24 mouse cellular contexts compared by ENCODE assay signal in the genomic region with DNA sequence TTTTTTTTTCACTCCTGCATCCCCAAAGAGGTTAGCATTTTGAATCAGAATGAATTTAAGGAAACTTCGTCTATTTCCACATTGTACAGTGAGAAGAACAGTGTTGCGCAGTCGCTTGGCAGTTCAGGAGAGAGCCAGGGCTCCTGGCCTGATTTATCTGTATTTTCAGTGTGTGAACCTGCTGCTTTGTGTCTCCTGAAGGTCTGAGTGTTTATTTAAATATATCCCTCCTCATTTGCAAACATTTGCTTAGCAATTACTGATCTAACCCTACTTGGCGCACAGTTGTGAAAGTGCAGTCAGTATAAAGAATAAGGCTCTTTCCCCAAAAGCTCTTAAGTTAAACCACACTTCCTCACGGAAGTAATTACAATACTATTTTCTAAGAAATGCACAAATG.
"Had no signal": no experiment of that assay in that cellular context is flagged by ENCODE, and none has a peak within 500 bp of the region (broad histone marks: within the 10 kb centered on the region; RNA-seq: fewer than 3 reads in every experiment).

No protein-coding gene starts in this region.

- H3K27ac ChIP-seq: heart, embryonic 10.5 days; hindbrain, embryonic 10.5 days; hindbrain, embryonic 12.5 days; hindbrain, embryonic 14.5 days; intestine, embryonic 15.5 days; layer of hippocampus, adult 2 months; left cerebral cortex, adult 2 months; limb, embryonic 10.5 days; limb, embryonic 12.5 days had no signal

- H3K4me1 ChIP-seq: hindbrain, embryonic 10.5 days; hindbrain, embryonic 12.5 days; intestine, embryonic 15.5 days; limb, embryonic 10.5 days; limb, embryonic 12.5 days had no signal

- DNase-seq: forebrain, postnatal 0 days; gastrocnemius, postnatal 14 days; gastrocnemius, postnatal 36 days; heart, adult 18-20 months; heart, postnatal 10 days; heart, postnatal 4 days; kidney, adult 18-20 months; kidney, adult 8-10 months; kidney, postnatal 10 days; kidney, postnatal 25 days; kidney, postnatal 4 days had no signal

- H3K9me3 ChIP-seq: heart, embryonic 10.5 days; heart, embryonic 12.5 days; hindbrain, embryonic 10.5 days; hindbrain, embryonic 12.5 days; intestine, embryonic 15.5 days; limb, embryonic 10.5 days; limb, embryonic 12.5 days had no signal

- H3K4me3 ChIP-seq: heart, embryonic 10.5 days; heart, embryonic 12.5 days; hindbrain, embryonic 10.5 days; hindbrain, embryonic 12.5 days; intestine, embryonic 15.5 days; layer of hippocampus, adult 2 months; left cerebral cortex, adult 2 months; limb, embryonic 10.5 days; limb, embryonic 12.5 days had no signal

- ATAC-seq: forebrain, postnatal 0 days; hindbrain, embryonic 16.5 days; inflammation-experienced regulatory T-cells, adult 6 months; intestine, embryonic 15.5 days; intestine, postnatal 0 days had no signal

- H3K27me3 ChIP-seq: heart, embryonic 12.5 days; hindbrain, embryonic 12.5 days; intestine, embryonic 15.5 days; limb, embryonic 12.5 days had no signal

- H3K9ac ChIP-seq: forebrain, postnatal 0 days; heart, embryonic 12.5 days; hindbrain, embryonic 12.5 days; hindbrain, embryonic 14.5 days; intestine, embryonic 15.5 days; limb, embryonic 12.5 days had no signal

- H3K4me2 ChIP-seq: heart, embryonic 12.5 days; hindbrain, embryonic 12.5 days; hindbrain, embryonic 14.5 days; intestine, embryonic 15.5 days; limb, embryonic 12.5 days had no signal
